Mouse (Mus musculus) adrenal gland, adult 8-10 months (tissue): Measurements from ENCODE around the gene Tecr. TPM values are rescaled to one million over a fixed set of nuclear protein-coding genes. Genes with fewer than 3 reads are reported as not detected.
A peak's percentile ranks its signal among the peaks of the same experiment; 100 is the strongest.
"Not testable (repeated sequence)": the region's sequence is repeated elsewhere in the genome, so short reads cannot be mapped to it uniquely, and the experiment has no call there.

Experiments used
- DNase-seq: peaks from one replicate; pipeline ENCODE4 v3.0.0; 2022
- total RNA-seq, 4 experiments: library from RNA; stranded (reverse); gene quantifications; 2 replicates each; pipeline ENCODE4 v1.2.4; 2022

The Tecr gene
- total RNA-seq, 4 experiments from 2014 or later: 432 to 499 (median 449) TPM

- no peak for DNase-seq
Observed at GRCm38 (mm10) chr8:83580826-83581225, 26.9 kb downstream of the Tecr start.

GRCm38 (mm10) chr8:83579676-83580075 lies 28.1 kb downstream of the Tecr start:
- no peak for DNase-seq

DNA sequence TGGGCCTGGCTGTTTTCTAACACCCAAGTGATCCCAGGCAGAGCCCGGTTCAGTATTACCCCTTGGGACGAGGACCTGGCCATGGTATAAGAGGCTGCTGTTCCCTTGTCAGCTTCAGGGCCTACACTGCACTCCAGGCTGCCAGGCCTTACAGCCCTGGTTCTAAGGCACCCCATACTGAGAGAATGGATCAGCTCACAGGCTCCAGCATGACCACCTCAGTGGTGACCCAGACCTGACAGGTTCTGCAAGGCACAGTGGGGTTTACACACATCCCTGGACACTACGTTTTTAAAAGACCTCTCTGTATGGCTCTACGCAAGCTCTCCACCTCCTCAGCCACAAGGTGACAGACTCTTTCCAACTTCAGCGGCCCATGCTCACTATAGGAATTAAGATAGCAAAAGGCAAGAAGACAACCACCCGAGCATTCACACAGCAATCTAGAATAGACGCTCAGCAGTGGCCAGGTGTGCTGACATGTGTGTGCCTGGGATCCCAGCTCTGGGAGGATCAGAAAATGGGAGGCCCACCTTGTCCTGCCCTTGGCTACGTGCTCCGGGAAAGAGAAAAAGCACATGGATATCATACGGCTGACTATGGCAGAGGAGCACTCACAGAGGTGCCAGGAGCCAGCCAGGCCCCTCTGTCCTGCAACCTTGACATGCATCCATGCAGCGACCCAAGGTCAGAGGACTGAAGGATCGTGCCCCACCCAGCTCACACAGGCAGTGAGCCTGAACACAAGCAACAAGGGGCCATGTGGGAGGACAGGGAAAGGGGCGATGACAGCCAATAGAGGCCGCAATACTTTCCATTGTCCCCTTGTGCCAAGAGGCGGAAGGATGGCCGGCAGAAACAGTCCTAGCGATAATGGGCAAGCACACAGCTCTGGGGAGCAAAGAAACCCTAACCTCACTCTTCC lies 29.4 kb downstream of the Tecr start:
- no peak for DNase-seq

DNA sequence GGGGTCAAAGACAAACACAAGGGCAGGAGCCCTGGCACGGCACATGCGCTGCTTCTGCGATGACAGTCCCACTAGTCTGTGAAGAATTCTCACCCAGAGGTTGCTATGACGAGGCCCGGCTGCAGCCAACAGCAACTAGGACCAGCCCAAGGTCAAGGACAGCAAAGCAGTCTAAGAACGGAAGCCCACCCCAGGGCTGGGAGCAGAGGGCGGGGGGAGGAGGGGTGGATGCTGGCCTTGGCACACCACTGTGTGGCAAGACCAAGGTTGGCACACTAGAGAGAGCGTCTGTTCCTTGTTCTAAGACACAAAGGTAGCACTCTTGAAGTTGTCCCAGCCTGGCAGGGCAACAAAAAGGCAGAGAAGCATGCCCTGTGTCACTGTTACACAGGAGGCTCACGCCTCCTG lies 30.4 kb downstream of the Tecr start:
- DNase-seq: peak; percentile 87

GRCm38 (mm10) chr8:83576921-83577320 lies 30.9 kb downstream of the Tecr start:
- DNase-seq: no peak

DNA sequence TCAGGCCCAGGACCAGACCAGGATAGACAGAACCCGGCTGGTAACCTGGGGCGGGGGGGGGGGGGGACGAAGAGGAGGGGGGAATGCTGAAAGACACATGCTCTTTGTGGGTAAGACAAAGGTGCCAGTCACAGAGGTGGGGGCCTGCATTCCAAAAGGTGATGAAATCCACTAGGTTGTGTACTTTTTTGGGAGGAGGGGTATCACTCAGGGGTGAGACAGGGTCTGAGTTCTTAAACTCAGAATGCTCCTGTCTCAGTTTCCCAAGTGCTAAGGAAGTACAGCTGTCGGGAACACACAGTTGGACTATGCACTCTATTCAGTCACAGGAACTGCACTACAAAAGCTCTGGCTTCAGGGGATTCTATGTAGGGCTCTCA lies 31.3 kb downstream of the Tecr start:
- DNase-seq: no peak

DNA sequence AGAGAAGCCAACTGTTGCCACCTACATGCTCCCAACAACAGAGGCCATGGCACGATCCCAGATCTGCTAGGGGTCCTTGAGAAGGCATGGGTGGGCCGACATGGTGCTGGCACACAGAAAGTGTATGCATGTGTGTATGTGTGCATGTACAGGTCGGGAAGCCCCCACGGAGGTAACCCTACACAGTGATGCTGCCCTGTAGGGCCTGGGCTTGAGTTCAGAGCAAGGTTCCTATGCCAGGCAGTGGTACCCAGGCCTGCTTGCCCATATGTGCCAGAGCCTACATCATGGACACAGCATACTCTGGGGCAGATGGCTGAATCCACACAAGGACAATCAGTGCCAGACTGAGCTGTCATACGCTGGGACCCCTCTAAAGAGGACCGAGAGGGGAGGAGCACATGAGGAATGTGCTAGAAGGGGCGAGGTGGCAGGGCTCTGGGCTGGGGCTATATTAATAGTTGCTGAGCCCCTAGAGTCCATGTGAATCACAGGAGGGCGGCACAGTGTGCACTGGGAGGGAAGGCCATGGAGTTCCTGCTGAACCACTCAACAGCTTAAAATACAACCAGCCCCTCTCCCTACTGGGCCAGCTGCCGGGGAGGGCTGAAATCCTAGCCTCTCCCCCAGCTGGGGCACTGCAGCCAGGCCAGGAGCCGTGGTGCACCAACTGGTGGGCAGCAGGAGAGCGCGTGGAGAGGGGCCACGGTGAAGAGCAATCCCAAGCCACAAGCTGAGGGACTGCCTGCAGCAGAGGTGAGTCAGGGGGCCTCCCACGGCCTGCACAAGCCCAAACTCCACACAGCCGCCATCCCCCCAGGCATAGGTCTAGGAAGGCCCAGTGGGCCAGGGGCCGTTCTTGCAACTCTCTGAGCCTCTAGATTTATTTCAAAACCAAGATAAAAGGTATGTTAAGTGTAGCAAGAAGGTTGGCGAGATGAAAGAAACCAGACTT lies 31.9 kb downstream of the Tecr start:
- DNase-seq: no peak

- DNase-seq: no peak
Observed at GRCm38 (mm10) chr8:83574631-83575315, 33.0 kb downstream of the Tecr start.

- no peak for DNase-seq
Observed at GRCm38 (mm10) chr8:83573140-83573875, 34.5 kb downstream of the Tecr start.

- DNase-seq: no peak
Observed at GRCm38 (mm10) chr8:83572246-83572812, 35.4 kb downstream of the Tecr start.

DNA sequence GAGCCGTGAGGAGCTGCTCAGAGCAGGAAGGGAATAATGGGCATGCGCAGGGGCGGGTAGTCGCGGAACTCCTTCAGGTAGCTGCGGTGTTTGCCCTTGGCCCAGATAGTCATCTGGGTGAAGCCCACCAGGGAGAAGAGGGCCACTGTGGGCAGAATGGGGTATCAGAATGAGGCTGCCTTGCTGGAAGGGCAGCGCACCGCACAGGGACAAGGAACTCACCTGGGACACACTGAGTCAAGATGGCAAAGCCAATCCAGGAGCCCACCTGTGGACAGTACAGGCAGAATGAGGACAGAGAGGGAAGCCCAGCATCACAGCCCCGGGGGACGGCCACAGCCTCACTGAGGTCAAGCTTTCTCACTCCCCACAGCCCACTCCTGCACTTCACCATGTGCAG lies 36.0 kb downstream of the Tecr start:
- peak; percentile 3 for DNase-seq

DNA sequence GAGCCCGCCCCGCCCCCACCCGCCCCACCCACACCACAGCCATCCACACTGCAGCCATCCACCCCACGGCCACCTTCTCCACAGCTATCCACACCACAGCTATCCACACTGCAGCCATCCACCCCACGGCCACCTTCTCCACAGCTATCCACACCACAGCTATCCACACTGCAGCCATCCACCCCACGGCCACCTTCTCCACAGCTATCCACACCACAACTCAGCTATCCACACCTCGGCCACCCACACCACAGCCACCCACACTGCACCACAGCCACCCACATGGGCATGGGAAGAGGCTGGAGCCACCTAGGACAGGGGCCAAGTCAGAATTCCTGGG lies 36.8 kb downstream of the Tecr start:
- not testable (repeated sequence) for DNase-seq

- peak; percentile 2 for DNase-seq
Observed at GRCm38 (mm10) chr8:83570272-83571000, 37.3 kb downstream of the Tecr start.

DNA sequence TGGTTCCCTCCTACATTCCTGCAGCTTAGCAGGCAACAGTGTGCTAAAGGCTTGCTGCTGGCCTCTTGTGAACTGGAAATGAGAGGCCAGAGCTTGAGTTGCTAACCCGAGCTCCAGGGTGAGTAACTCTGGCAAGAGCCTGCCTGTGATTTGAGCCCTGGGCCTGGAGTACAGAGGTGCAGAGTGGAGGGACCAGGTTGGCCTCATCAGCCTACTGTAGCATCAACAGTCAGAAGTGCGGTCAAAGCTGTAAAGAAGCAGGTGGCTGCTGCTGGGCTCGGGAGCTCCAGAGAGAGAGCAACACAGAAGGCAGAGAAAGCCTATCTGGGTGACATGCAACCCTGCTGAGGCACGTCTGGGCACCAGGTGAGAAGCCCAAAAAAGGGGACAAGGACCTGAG lies 38.6 kb downstream of the Tecr start:
- no peak for DNase-seq

DNA sequence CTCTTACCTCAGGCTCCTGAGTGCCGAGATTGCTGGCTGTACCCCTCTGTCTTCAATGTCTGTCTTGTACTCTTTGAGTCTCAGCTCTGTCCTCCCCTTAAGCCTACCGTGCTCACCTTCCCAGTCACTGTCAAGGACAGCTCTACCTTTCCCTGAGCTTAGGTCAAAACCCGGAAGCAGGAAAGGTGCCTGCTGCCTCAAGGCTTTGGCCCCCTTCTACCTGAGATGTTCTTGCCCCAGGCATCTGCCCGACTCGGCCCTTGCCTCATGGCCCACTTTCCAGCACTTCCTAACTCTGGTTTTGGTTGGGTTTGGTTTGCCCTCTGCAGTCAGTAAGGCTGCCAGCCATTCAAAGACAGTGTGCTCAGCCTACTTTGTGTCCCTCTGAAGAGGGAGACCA lies 39.0 kb downstream of the Tecr start:
- DNase-seq: no peak

DNA sequence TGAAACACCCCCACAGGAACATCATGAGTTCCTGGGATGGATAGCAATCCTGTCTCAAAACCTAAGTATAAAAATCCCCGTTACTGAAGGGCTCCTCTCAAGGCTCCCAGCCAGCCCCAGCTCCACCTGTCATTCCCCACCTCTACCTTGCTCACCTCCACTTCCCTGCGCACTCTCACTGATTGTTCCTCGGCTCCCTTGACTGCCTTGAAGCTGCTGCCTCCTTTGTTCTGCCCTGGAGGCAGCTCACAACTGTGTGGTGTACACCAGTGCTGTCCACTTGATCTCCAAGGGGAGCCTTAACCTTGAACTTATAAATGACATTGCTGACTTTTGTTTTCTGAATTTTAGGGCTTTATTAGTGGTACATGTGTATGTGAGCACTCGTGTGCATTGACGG lies 39.6 kb downstream of the Tecr start:
- no peak for DNase-seq

DNA sequence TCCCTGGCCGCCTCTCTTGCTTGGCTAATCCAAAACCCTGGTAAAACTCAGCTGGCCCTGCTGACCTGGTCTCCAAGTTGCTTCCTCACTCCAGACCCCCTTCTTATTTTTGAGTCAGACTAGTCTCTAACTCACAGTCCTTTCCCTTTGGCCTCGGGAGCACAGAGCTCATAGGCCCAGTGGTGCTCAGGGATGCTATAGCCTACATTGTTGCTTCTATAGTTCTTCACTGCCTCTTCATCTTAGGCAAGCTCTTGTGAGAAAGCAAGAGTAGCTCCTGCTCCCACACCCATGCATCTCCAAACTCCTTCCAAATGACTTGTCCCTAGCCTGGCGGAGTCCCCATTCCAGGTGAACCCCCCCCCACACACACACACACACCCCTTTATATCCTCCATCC lies 40.1 kb downstream of the Tecr start:
- DNase-seq: peak; percentile 9

- DNase-seq: peak; percentile 90
Observed at GRCm38 (mm10) chr8:83566469-83567395, 41.0 kb downstream of the Tecr start, which contains the start of gene Ndufb7. Ndufb7 (plus strand) TSS chr8:83566671.

GRCm38 (mm10) chr8:83565731-83566375 lies 41.9 kb downstream of the Tecr start:
- no peak for DNase-seq
